Mouse (Mus musculus) kidney, embryonic 14.5 days (tissue): ENCODE measurements around the gene Tle6. TPM values are rescaled to one million over a fixed set of nuclear protein-coding genes. Genes with fewer than 3 reads are reported as not detected.

Experiments
- ATAC-seq: fragments of 200-750 bp; cut with Nextera tagmentation; 2 replicates; pipeline ENCODE4 v1.8.0; 2017; ENCODE audit warnings: moderate number of reproducible peaks, mild to moderate bottlenecking, moderate TSS enrichment, moderate library complexity; ENCODE audit not compliant: low FRiP score, low TSS enrichment
- H3K27ac ChIP-seq: fragments of 300-500 bp; sonication (generic); 2 replicates; pipeline ENCODE4 v1.5.1; 2014; ENCODE audit warnings: low read depth, mild to moderate bottlenecking, low read length, moderate library complexity, mixed read lengths
- H3K27me3 ChIP-seq: fragments of 300-500 bp; sonication (generic); 2 replicates; pipeline ENCODE4 v1.6.1; 2014; ENCODE audit warnings: mild to moderate bottlenecking, low read length; ENCODE audit not compliant: control insufficient read depth, insufficient read depth
- H3K36me3 ChIP-seq: fragments of 300-500 bp; sonication (generic); 2 replicates; pipeline ENCODE4 v1.6.1; 2014; ENCODE audit warnings: low read length, mixed read lengths; ENCODE audit not compliant: control insufficient read depth, insufficient read depth
- H3K4me1 ChIP-seq: fragments of 300-500 bp; sonication (generic); 2 replicates; pipeline ENCODE4 v1.6.1; 2014; ENCODE audit warnings: low read length, mixed read lengths; ENCODE audit not compliant: control insufficient read depth, insufficient read depth
- H3K4me2 ChIP-seq: fragments of 300-500 bp; sonication (generic); replicated peaks from 2 replicates; pipeline ENCODE4 v1.6.1; 2014; ENCODE audit warnings: low read depth, mild to moderate bottlenecking, low read length
- H3K4me3 ChIP-seq: fragments of 300-500 bp; sonication (generic); 2 replicates; pipeline ENCODE4 v1.5.1; 2014; ENCODE audit warnings: mild to moderate bottlenecking, low read length
- H3K9ac ChIP-seq: fragments of 300-500 bp; sonication (generic); 2 replicates; pipeline ENCODE4 v1.6.1; 2014; ENCODE audit warnings: low read depth, mild to moderate bottlenecking, low read length, moderate library complexity
- H3K9me3 ChIP-seq: fragments of 300-500 bp; sonication (generic); 2 replicates; pipeline ENCODE4 v1.6.1; 2016; ENCODE audit warnings: low read length; ENCODE audit not compliant: control insufficient read depth
- WGBS: fragments of 180-500 bp; shearing (Covaris S2); extraction: QIAGEN DNeasy Blood & Tissue Kit; methylation state at CpG from one replicate; pipeline ENCODE4 v1.1.7; 2014; 5-methylcytosine and 5-hydroxymethylcytosine counted together
- polyA plus RNA-seq: library from polyadenylated mRNA; unstranded; fragments of >200 nt; fragmentation: Nextera tagmentation; extraction: Ambion mirVana; gene quantifications from 2 replicates; pipeline ENCODE4 v1.2.1, GENCODE M21; 2014

Gene Tle6
- polyA plus RNA-seq, 1 experiment from 2014 or later: 15.5 TPM

DNA sequence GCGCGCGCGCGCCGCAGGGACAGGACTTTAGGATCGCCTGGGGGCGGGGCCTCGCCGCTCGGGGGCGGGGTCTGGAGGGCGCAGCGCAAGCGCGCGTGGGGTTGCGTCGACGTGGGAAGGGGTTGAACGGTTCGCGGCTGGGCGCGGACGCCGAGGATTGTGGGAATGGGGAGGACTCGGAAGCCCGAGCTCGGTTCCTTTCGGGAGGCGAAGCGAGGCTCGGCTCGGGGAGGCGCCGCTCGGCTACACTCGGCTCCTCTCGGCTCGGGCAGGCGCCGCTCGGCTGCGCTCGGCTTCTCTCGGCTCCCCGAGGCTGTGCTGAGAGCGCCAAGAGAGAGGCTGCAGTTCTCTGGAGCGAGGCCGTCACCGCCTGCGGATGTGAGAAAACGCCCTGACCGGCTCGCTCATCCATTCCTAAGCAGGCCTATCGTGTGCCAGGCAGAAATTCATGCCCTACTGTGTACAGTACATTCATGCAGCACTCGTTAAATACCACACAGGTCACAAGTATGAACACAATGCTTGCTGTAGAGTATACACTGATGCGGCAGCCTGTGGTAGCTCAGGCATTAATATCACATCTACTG lies 55.6 kb downstream of the Tle6 start, which contains the start of gene Gna11:
Gna11 (minus strand) TSS at position 30 of the 587 bp plus-strand sequence.
- H3K27me3 ChIP-seq: no peaks in the 10 kb centered on the region
- peak; percentile 96 for ATAC-seq
- H3K9ac ChIP-seq: peak within 1 kb of the TSS; percentile 94
- WGBS: 2% methylated on average over 37 of the region's 59 CpGs
- peak within 1 kb of the TSS; percentile 98 for H3K4me3 ChIP-seq
- H3K4me1 ChIP-seq: peaks cover 28% of the 10 kb centered on the region
- H3K36me3 ChIP-seq: no peaks in the 10 kb centered on the region; the same call in 1 of the 2 replicates
- peak within 1 kb of the TSS; percentile 75; the same call in 1 of the 2 replicates for H3K27ac ChIP-seq
- H3K4me2 ChIP-seq: peak within 1 kb of the TSS; percentile 86
- no peaks in the 10 kb centered on the region for H3K9me3 ChIP-seq

DNA sequence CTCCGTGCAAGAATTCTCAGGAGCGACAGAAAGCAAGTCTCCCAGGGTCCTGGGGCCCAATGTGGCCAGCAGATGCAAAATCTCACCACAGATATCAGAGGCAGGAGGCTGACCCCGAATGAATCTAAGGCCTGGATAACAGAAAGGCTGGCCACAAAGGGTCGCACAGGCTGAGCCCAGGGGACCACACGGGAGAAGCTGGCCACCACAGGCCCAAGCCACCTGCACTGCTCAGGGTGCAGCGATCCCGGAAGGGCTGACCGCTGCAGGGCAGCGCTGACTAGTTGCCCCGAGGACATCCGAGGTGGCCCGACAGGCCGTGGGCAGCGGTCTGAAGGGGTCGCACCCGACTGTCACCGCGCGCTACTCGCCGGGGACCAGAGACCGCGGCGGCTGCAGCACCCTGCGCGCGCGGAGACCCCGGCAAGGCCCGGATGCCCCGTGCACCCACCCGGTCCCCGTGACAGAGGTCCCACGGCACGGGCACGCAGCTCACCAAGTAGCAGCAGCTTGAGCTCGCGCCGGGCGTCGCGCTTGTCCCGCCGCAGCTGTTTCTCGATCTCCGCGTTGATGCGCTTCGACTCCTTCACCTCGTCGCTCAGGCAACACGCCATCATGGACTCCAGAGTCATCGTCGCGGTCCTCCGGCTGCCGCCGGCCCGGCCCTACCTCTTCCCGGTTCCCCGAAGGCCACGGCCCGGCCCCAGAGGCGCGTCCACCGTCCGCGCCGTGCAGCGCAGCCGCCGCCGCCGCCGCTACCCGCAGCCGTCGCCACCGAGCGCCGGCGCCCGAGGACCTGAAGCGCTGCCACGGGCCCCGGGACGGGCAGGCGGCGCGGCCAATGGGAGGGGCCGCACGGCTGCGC lies 56.3 kb downstream of the Tle6 start:
- ATAC-seq: peak; percentile 6; the same call in 1 of the 2 replicates
- Histone ChIP-seq H3K4me3 (peak overlapping the region; percentile 98), H3K27ac (peak overlapping the region; percentile 55; the same call in 1 of the 2 replicates), H3K9me3 (no peaks in the 10 kb centered on the region), H3K27me3 (no peaks in the 10 kb centered on the region), H3K4me2 (peak overlapping the region; percentile 86), H3K4me1 (peaks cover 28% of the 10 kb centered on the region), H3K36me3 (no peaks in the 10 kb centered on the region; the same call in 1 of the 2 replicates), H3K9ac (peak overlapping the region; percentile 94)
- WGBS: under 1% methylated on average over 91 of the region's 93 CpGs

DNA sequence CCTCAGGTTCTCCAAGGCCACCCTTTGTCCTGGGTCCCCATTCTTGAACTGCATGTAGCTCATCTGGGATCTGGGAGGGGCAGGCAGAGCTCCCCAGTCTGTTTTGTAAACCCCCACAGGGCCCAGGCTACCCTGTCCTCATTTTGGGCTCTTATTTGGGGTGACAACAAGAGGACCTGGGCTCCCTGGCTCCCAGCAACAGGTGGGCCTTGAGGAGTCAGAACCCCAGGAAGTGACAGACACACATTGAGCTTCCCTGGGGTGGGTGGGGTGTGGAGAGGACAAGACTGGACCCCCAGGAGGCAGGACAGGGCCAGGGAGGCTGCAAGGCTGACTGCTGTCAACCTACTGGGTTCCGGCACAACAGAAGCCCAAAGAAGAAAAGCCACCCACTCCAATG lies 57.2 kb downstream of the Tle6 start:
- no peaks in the 10 kb centered on the region; the same call in 1 of the 2 replicates for H3K36me3 ChIP-seq
- no peaks in the 10 kb centered on the region for H3K9me3 ChIP-seq
- H3K4me3 ChIP-seq: peak overlapping the region; percentile 98
- ATAC-seq: no peak
- no peak overlapping the region for H3K27ac ChIP-seq
- peak overlapping the region; percentile 94 for H3K9ac ChIP-seq
- peaks cover 28% of the 10 kb centered on the region for H3K4me1 ChIP-seq
- H3K27me3 ChIP-seq: no peaks in the 10 kb centered on the region
- WGBS: 50% methylated on average over 1 of the region's 1 CpGs
- peak overlapping the region; percentile 86 for H3K4me2 ChIP-seq

DNA sequence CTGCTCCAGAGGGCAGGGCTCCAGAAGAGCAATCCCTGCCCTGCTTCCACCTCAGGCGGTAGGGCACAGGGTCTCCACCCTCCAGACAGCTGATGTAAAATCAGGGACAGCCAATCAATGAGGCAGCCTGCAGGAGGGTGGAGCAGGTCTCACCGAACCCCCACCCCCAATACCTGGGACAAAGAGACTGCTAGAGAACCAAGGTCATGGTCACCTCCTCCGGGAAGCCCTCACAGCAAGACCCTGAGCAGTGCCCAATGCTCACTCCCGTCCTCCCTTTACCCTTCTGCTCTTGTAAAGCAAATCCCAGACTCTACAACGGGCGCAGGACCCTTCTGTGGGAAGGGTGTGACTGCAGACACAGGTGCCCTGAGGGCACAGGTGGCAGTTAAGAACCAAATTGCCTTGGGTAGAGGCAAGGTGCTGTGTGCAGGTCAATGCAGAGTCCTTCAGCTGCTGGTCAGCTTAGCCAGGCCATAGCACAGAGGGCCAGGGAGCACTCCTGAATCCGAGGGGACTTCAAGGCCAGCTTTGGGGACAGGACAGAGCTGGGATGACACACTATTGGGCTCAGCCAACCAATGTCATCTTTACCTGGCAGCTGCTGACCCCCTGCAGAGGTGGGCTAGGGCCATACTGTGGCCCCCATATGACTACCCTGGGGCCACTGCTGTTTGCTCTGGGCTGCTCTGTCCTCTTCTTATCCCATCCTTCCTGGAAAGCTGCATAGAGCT lies 58.0 kb downstream of the Tle6 start:
- no peaks in the 10 kb centered on the region; the same call in 1 of the 2 replicates for H3K36me3 ChIP-seq
- no peak for ATAC-seq

DNA sequence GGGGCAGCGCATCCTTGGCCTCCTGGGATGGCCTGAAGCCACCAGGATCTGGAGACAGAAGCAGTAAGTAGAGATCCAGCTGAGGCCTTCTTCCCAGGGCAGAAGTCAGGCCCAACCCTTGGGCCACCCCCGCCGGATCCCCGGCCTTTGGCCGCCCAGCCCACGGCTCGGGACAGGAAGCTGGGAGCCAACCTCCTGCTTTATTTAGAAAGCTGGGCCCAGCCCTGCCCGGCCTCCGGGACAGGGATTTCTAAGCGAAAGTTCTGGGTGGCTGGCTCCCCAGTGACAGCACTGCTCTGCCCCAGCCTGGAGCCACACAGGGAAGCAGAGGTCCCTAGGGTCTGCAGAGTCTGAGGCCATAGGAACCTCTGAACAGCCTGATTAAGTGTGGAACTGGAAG lies 59.1 kb downstream of the Tle6 start:
- peak overlapping the region; percentile 15 for H3K4me2 ChIP-seq
- no peaks in the 10 kb centered on the region for H3K27me3 ChIP-seq
- no peak overlapping the region for H3K27ac ChIP-seq
- H3K9me3 ChIP-seq: no peaks in the 10 kb centered on the region
- H3K4me1 ChIP-seq: peaks cover 28% of the 10 kb centered on the region
- no peak overlapping the region for H3K4me3 ChIP-seq
- 67% methylated on average over 10 of the region's 10 CpGs for WGBS
- H3K36me3 ChIP-seq: peaks cover 2% of the 10 kb centered on the region; the same call in 1 of the 2 replicates
- no peak for ATAC-seq
- H3K9ac ChIP-seq: peak overlapping the region; percentile 25; the same call in 1 of the 2 replicates

More for the DNA sequence above, 58.0 kb downstream of the Tle6 start:
- H3K27me3 ChIP-seq: no peaks in the 10 kb centered on the region
- H3K4me3 ChIP-seq: peak overlapping the region; percentile 98; the same call in 1 of the 2 replicates
- H3K9me3 ChIP-seq: no peaks in the 10 kb centered on the region
- H3K9ac ChIP-seq: peak overlapping the region; percentile 94
- 79% methylated on average over 7 of the region's 7 CpGs for WGBS
- H3K4me2 ChIP-seq: peak overlapping the region; percentile 86
- peaks cover 28% of the 10 kb centered on the region for H3K4me1 ChIP-seq
- no peak overlapping the region for H3K27ac ChIP-seq

DNA sequence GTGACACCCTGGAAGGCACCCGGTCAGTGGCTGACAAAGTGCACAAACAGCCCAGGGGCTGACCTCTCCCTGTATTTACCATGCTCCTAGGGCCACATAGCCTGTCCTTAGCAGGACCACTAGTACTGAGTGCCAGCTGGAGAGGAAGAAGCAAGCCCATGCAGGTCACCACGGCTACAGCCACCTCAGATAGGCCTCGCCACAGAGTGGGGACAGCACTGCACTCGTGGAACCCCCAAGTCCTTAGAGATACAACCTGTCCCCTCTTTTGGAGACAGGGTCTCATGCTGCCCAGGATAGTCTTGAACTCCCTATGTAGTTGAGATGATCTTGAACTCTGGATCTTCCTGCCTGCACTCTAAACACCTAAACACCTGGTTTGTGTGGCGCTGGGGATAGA lies 59.5 kb downstream of the Tle6 start:
- Histone ChIP-seq H3K27ac (no peak overlapping the region), H3K9ac (no peak overlapping the region), H3K4me2 (no peak overlapping the region), H3K4me3 (no peak overlapping the region), H3K4me1 (peaks cover 28% of the 10 kb centered on the region), H3K36me3 (peaks cover 2% of the 10 kb centered on the region; the same call in 1 of the 2 replicates), H3K27me3 (no peaks in the 10 kb centered on the region), H3K9me3 (no peaks in the 10 kb centered on the region)
- 73% methylated on average over 5 of the region's 5 CpGs for WGBS
- no peak for ATAC-seq

Other genes with a start within 250 kb of the Tle6 start
- 4.1 and 4.6 TPM in 2 replicates for gene Mfsd12, start 243.6 kb downstream of the Tle6 start, polyA plus RNA-seq
- 0.14 and 0.30 TPM in 2 replicates for gene 4930404N11Rik, start 235.3 kb downstream of the Tle6 start, polyA plus RNA-seq
- 101 and 108 TPM in 2 replicates for gene Fzr1, start 222.6 kb downstream of the Tle6 start, polyA plus RNA-seq
- 59.2 and 73.9 TPM in 2 replicates for gene Dohh, start 216.6 kb downstream of the Tle6 start, polyA plus RNA-seq
- gene Gm48551, start 216.6 kb downstream of the Tle6 start, polyA plus RNA-seq: 3.5 and 3.8 TPM in 2 replicates
- gene Gm48552, start 212.1 kb downstream of the Tle6 start, polyA plus RNA-seq: 0.61 and 1.5 TPM in 2 replicates
- gene Smim24, start 208.0 kb downstream of the Tle6 start, polyA plus RNA-seq: 14.9 and 16.4 TPM in 2 replicates
- gene Nfic, start 145.4 kb downstream of the Tle6 start, polyA plus RNA-seq: 47.3 and 59.0 TPM in 2 replicates
- 0.28 and 0.36 TPM in 2 replicates for gene Celf5, start 118.4 kb downstream of the Tle6 start, polyA plus RNA-seq
- gene Ncln, start 104.7 kb downstream of the Tle6 start, polyA plus RNA-seq: 59.1 and 76.6 TPM in 2 replicates
- gene S1pr4, start 100.9 kb downstream of the Tle6 start, polyA plus RNA-seq: 0.41 and 0.54 TPM in 2 replicates
- 0.23 and 0.60 TPM in 2 replicates for gene Gna15, start 76.8 kb downstream of the Tle6 start, polyA plus RNA-seq
- 77.7 and 89.2 TPM in 2 replicates for gene Gna11, start 55.9 kb downstream of the Tle6 start, polyA plus RNA-seq
- gene Aes, start 41.6 kb downstream of the Tle6 start, polyA plus RNA-seq: 408 and 609 TPM in 2 replicates
- gene Tle2, start 26.5 kb downstream of the Tle6 start, polyA plus RNA-seq: 29.3 and 30.4 TPM in 2 replicates
- 0.84 and 0.86 TPM in 2 replicates for gene BC025920, start 5.2 kb upstream of the Tle6 start, polyA plus RNA-seq
- gene Sirt6, start 26.7 kb upstream of the Tle6 start, polyA plus RNA-seq: 39.9 and 40.7 TPM in 2 replicates
- gene Ankrd24, start 27.5 kb upstream of the Tle6 start, polyA plus RNA-seq: 11.3 and 18.5 TPM in 2 replicates
- gene Gm10778, start 48.0 kb upstream of the Tle6 start, polyA plus RNA-seq: 5.3 and 6.4 TPM in 2 replicates
- gene Zfp433, start 103.8 kb upstream of the Tle6 start, polyA plus RNA-seq: 18.9 and 19.8 TPM in 2 replicates
- 13.6 TPM in 2 replicates for gene Gm3055, start 170.1 kb upstream of the Tle6 start, polyA plus RNA-seq
- gene Gm4767, start 211.1 kb upstream of the Tle6 start, polyA plus RNA-seq: 3.3 and 4.7 TPM in 2 replicates